Mouse (Mus musculus) ES-Bruce4 (cell line): ENCODE measurements around the gene Slc25a53. TPM values are rescaled to one million over a fixed set of nuclear protein-coding genes. Genes with fewer than 3 reads are reported as not detected.

Experiments
- H3K27ac ChIP-seq: 2 replicates; pipeline ENCODE4 v1.5.1; 2012; ENCODE audit warnings: low read length, inconsistent platforms; ENCODE audit not compliant: insufficient read depth
- H3K27me3 ChIP-seq: 2 replicates; pipeline ENCODE4 v1.6.1; 2012; ENCODE audit warnings: mild to moderate bottlenecking, low read length, inconsistent platforms; ENCODE audit not compliant: control insufficient read depth, poor library complexity, insufficient read depth, severe bottlenecking
- H3K36me3 ChIP-seq: 2 replicates; pipeline ENCODE4 v1.6.1; 2012; ENCODE audit warnings: inconsistent platforms, mild to moderate bottlenecking, low read length, moderate library complexity; ENCODE audit not compliant: control insufficient read depth, poor library complexity, insufficient read depth, severe bottlenecking
- H3K4me1 ChIP-seq: one replicate; pipeline ENCODE4 v1.8.1; 2011; ENCODE audit warnings: low read length; ENCODE audit not compliant: control insufficient read depth, insufficient read depth
- H3K4me3 ChIP-seq: 2 replicates; pipeline ENCODE4 v1.5.1; 2011; ENCODE audit warnings: low read depth, mild to moderate bottlenecking, low read length
- H3K9ac ChIP-seq: 2 replicates; pipeline ENCODE4 v1.6.1; 2012; ENCODE audit warnings: low read depth, mild to moderate bottlenecking, inconsistent platforms; ENCODE audit not compliant: poor library complexity, severe bottlenecking
- H3K9me3 ChIP-seq: replicated peaks from 2 replicates; pipeline ENCODE4 v1.6.1; 2012; ENCODE audit warnings: mild to moderate bottlenecking, low read length, inconsistent platforms; ENCODE audit not compliant: control insufficient read depth, poor library complexity, insufficient read depth, severe bottlenecking
- CTCF ChIP-seq: IDR thresholded peaks from one replicate; pipeline ENCODE4 v1.8.1; 2011; ENCODE audit warnings: low read depth, low read length
- EP300 ChIP-seq: IDR thresholded peaks from 2 replicates; pipeline ENCODE4 v1.6.1; 2011; ENCODE audit warnings: low read depth, low read length; ENCODE audit not compliant: insufficient read depth
- POLR2A ChIP-seq: IDR thresholded peaks from one replicate; pipeline ENCODE4 v1.8.1; 2011; ENCODE audit warnings: low read length; ENCODE audit not compliant: insufficient read depth
- polyA plus RNA-seq: library from polyadenylated mRNA; stranded (reverse); fragments of >200 nt; gene quantifications from 2 replicates; pipeline ENCODE4 v1.2.4, GENCODE M21; 2011; ENCODE audit warnings: low read depth; ENCODE audit not compliant: missing spikeins, insufficient read depth, insufficient read length

Slc25a53 gene
- polyA plus RNA-seq, 1 experiment, result 14.0 TPM

- Histone ChIP-seq H3K4me1 (no peaks in the 10 kb centered on the region), H3K27ac (no peak overlapping the region), H3K27me3 (no peaks in the 10 kb centered on the region; the same call in 1 of the 2 replicates), H3K9me3 (no peaks in the 10 kb centered on the region), H3K4me3 (no peak overlapping the region), H3K9ac (no peak overlapping the region), H3K36me3 (no peaks in the 10 kb centered on the region)
- TF ChIP-seq POLR2A, result no peak
- no peak for TF ChIP-seq EP300
- no peak for TF ChIP-seq CTCF
Measured at GRCm38 (mm10) chrX:136996256-136996655, 41.8 kb downstream of the Slc25a53 start.

- Histone ChIP-seq H3K27ac (no peak overlapping the region), H3K4me1 (no peaks in the 10 kb centered on the region), H3K9ac (peak overlapping the region; percentile 22; the same call in 1 of the 2 replicates), H3K9me3 (no peaks in the 10 kb centered on the region), H3K36me3 (no peaks in the 10 kb centered on the region), H3K4me3 (peak overlapping the region; percentile 49; the same call in 1 of the 2 replicates), H3K27me3 (no peaks in the 10 kb centered on the region; the same call in 1 of the 2 replicates)
- TF ChIP-seq CTCF (no peak), EP300 (no peak), POLR2A (no peak)
Measured at GRCm38 (mm10) chrX:136993641-136994040, 44.5 kb downstream of the Slc25a53 start.

- Histone ChIP-seq H3K9me3 (no peaks in the 10 kb centered on the region), H3K27me3 (no peaks in the 10 kb centered on the region; the same call in 1 of the 2 replicates), H3K9ac (peak within 1 kb of the TSS; percentile 22), H3K4me3 (peak within 1 kb of the TSS; percentile 83), H3K27ac (no peak within 1 kb of the TSS), H3K4me1 (no peaks in the 10 kb centered on the region), H3K36me3 (no peaks in the 10 kb centered on the region)
- no peak for TF ChIP-seq CTCF
- no peak for TF ChIP-seq POLR2A
- TF ChIP-seq EP300, result no peak
Measured at GRCm38 (mm10) chrX:136992978-136993547, 45.0 kb downstream of the Slc25a53 start, which contains the start of gene Zcchc18. Zcchc18 (plus strand) TSS chrX:136993155.

- no peaks in the 10 kb centered on the region for H3K9me3 ChIP-seq
- peak overlapping the region; percentile 20; the same call in 1 of the 2 replicates for H3K9ac ChIP-seq
- no peaks in the 10 kb centered on the region for H3K4me1 ChIP-seq
- no peaks in the 10 kb centered on the region for H3K36me3 ChIP-seq
- H3K27ac ChIP-seq, result no peak overlapping the region
- peak overlapping the region; percentile 83 for H3K4me3 ChIP-seq
- TF ChIP-seq CTCF (no peak), POLR2A (no peak), EP300 (no peak)
- H3K27me3 ChIP-seq, result no peaks in the 10 kb centered on the region; the same call in 1 of the 2 replicates
Measured at GRCm38 (mm10) chrX:136992191-136992965, 45.7 kb downstream of the Slc25a53 start.

GRCm38 (mm10) chrX:136991274-136991673, 46.8 kb downstream of the Slc25a53 start:
- H3K9me3 ChIP-seq, result no peaks in the 10 kb centered on the region
- H3K27me3 ChIP-seq, result no peaks in the 10 kb centered on the region; the same call in 1 of the 2 replicates
- H3K27ac ChIP-seq, result no peak overlapping the region
- no peak overlapping the region for H3K9ac ChIP-seq
- H3K4me3 ChIP-seq, result no peak overlapping the region
- H3K4me1 ChIP-seq, result no peaks in the 10 kb centered on the region
- H3K36me3 ChIP-seq, result no peaks in the 10 kb centered on the region
- no peak for TF ChIP-seq CTCF
- no peak for TF ChIP-seq EP300
- TF ChIP-seq POLR2A, result no peak

- Histone ChIP-seq H3K4me1 (no peaks in the 10 kb centered on the region), H3K4me3 (no peak overlapping the region), H3K9ac (no peak overlapping the region), H3K9me3 (no peaks in the 10 kb centered on the region), H3K36me3 (no peaks in the 10 kb centered on the region), H3K27me3 (no peaks in the 10 kb centered on the region), H3K27ac (no peak overlapping the region)
- no peak for TF ChIP-seq CTCF
- TF ChIP-seq EP300, result no peak
- TF ChIP-seq POLR2A, result no peak
Measured at GRCm38 (mm10) chrX:136986039-136986438, 52.1 kb downstream of the Slc25a53 start.
